Mouse (Mus musculus) hindbrain, embryonic 16.5 days (tissue): ENCODE data around the gene Icam1. TPM values are rescaled to one million over a fixed set of nuclear protein-coding genes. Genes with fewer than 3 reads are reported as not detected.
A peak's percentile ranks its signal among the peaks of the same experiment; 100 is the strongest.

Experiments used
- ATAC-seq: fragments of 200-750 bp; cut with Nextera tagmentation; 2 replicates; pipeline ENCODE4 v1.8.0; 2017; ENCODE audit warnings: moderate TSS enrichment, moderate library complexity
- H3K27ac ChIP-seq: fragments of 300-500 bp; sonication (generic); 2 replicates; pipeline ENCODE4 v1.5.1; 2014; ENCODE audit warnings: low read depth, mild to moderate bottlenecking, control low read depth, low read length, moderate library complexity
- H3K27me3 ChIP-seq: fragments of 300-500 bp; sonication (generic); replicated peaks from 2 replicates; pipeline ENCODE4 v1.6.1; 2014; ENCODE audit warnings: low read length; ENCODE audit not compliant: control insufficient read depth, insufficient read depth
- H3K36me3 ChIP-seq: fragments of 300-500 bp; sonication (generic); 2 replicates; pipeline ENCODE4 v1.6.1; 2014; ENCODE audit warnings: mild to moderate bottlenecking, low read length, moderate library complexity, mixed read lengths; ENCODE audit not compliant: control insufficient read depth, insufficient read depth
- H3K4me1 ChIP-seq: fragments of 300-500 bp; sonication (generic); 2 replicates; pipeline ENCODE4 v1.6.1; 2014; ENCODE audit warnings: low read depth, low read length; ENCODE audit not compliant: control insufficient read depth, insufficient read depth
- H3K4me2 ChIP-seq: fragments of 300-500 bp; sonication (generic); 2 replicates; pipeline ENCODE4 v1.6.1; 2014; ENCODE audit warnings: mild to moderate bottlenecking, low read length, control low read depth, moderate library complexity
- H3K4me3 ChIP-seq: fragments of 300-500 bp; sonication (generic); 2 replicates; pipeline ENCODE4 v1.5.1; 2014; ENCODE audit warnings: mild to moderate bottlenecking, low read length, control low read depth, moderate library complexity
- H3K9ac ChIP-seq: fragments of 300-500 bp; sonication (generic); 2 replicates; pipeline ENCODE4 v1.6.1; 2014; ENCODE audit warnings: low read depth, mild to moderate bottlenecking, control low read depth, low read length, moderate library complexity
- H3K9me3 ChIP-seq: fragments of 300-500 bp; sonication (generic); 2 replicates; pipeline ENCODE4 v1.6.1; 2014; ENCODE audit warnings: mild to moderate bottlenecking, low read length, moderate library complexity; ENCODE audit not compliant: control insufficient read depth
- WGBS: fragments of 180-500 bp; shearing (Covaris S2); extraction: QIAGEN DNeasy Blood & Tissue Kit; methylation state at CpG from one replicate; pipeline ENCODE4 v1.1.7; 2014; 5-methylcytosine and 5-hydroxymethylcytosine counted together
- polyA plus RNA-seq: library from polyadenylated mRNA; unstranded; fragments of >200 nt; fragmentation: Nextera tagmentation; extraction: Ambion mirVana; gene quantifications from 2 replicates; pipeline ENCODE4 v1.2.1, GENCODE M21; 2015

Gene Icam1
- polyA plus RNA-seq, 1 experiment from 2014 or later, result 3.4 TPM

DNA sequence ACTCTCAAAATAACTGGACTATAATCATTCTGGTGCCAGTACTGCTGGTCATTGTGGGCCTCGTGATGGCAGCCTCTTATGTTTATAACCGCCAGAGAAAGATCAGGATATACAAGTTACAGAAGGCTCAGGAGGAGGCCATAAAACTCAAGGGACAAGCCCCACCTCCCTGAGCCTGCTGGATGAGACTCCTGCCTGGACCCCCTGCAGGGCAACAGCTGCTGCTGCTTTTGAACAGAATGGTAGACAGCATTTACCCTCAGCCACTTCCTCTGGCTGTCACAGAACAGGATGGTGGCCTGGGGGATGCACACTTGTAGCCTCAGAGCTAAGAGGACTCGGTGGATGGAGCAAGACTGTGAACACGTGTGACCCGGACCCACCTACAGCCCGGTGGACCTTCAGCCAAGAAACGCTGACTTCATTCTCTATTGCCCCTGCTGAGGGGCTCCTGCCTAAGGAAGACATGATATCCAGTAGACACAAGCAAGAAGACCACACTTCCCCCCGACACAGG is 12.0 kb downstream of the Icam1 start:
- Histone ChIP-seq H3K4me2 (no peak overlapping the region), H3K27me3 (peaks cover 21% of the 10 kb centered on the region), H3K36me3 (no peaks in the 10 kb centered on the region), H3K4me3 (no peak overlapping the region), H3K9me3 (no peaks in the 10 kb centered on the region), H3K27ac (no peak overlapping the region), H3K4me1 (peaks cover 26% of the 10 kb centered on the region), H3K9ac (no peak overlapping the region)
- 54% methylated on average over 8 of the region's 8 CpGs for WGBS
- ATAC-seq, result no peak

DNA sequence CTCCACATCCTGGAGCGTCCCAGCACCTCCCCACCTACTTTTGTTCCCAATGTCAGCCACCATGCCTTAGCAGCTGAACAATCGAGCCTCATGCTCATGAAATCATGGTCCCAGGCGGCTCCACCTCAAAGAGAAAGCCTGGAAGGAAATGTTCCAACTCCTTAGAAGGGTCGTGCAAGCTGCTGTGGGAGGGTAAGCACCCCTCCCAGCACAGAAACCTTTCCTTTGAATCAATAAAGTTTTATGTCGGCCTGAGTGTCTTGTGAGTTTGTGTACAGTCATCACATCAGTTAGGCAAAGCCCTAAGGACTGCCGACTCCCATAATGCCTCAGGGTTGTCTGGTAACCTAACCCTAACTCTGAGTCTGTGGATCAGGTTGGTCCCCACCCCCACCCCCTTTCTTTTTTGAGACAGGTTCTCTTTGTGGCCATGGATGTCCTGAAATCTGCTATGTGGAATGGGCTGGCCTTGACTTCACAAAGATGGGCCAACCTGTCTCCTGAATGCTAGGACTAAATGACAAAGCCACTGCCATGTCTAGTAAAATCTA is 12.8 kb downstream of the Icam1 start:
- H3K4me3 ChIP-seq, result no peak overlapping the region
- H3K27ac ChIP-seq, result no peak overlapping the region
- H3K4me2 ChIP-seq, result no peak overlapping the region
- H3K9ac ChIP-seq, result no peak overlapping the region
- WGBS, result 72% methylated on average over 6 of the region's 6 CpGs
- H3K4me1 ChIP-seq, result peaks cover 34% of the 10 kb centered on the region
- H3K9me3 ChIP-seq, result no peaks in the 10 kb centered on the region
- H3K27me3 ChIP-seq, result peaks cover 26% of the 10 kb centered on the region
- no peak for ATAC-seq
- H3K36me3 ChIP-seq, result no peaks in the 10 kb centered on the region

DNA sequence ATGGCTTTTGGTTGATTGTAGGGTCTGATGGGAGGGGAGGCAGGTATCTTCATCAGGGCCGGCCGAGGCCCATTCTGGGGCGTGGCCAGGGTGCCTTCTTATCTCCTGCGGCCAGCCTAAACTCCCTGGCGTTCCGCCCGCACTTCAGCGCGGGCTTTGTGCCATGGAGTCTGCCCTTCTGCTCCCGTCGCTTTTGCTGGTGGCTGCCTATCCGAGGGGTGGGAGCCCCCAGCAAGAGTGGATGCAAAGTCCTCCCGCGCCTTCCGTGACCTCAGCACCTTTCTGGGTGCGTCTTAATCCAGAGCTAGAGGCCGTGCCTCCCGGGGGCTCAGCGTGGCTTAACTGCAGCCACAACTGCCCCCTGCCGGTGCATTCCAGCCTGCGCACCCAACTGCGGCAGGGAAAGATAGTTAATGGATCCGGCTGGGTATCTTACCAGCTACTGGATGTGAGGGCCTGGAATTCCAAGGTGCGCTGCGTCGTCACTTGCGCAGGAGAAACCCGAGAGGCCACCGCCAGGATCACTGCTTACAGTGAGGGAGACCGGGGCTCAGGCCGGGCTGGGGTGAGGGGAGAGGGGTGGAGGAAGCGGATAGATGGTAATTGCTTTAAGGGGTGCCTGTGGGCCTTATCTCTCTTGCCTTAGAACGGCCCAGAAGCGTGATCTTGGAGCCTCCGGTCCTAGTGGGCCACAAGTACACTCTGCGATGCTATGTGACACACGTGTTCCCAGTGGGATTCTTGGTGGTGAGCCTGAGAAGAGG is 13.7 kb downstream of the Icam1 start, which contains the start of gene Icam4:
Gene Icam4, plus strand, starts transcription at position 83 of the 764 bp plus-strand sequence.
- H3K4me1 ChIP-seq, result peaks cover 35% of the 10 kb centered on the region
- WGBS, result 3% methylated on average over 36 of the region's 37 CpGs
- peaks cover 31% of the 10 kb centered on the region for H3K27me3 ChIP-seq
- H3K4me3 ChIP-seq, result peak within 1 kb of the TSS; percentile 23
- 0 out of 2 replicates have a peak within 1 kb of the TSS, but pooled peaks have one; percentile 33 for H3K9ac ChIP-seq
- no peaks in the 10 kb centered on the region for H3K36me3 ChIP-seq
- H3K27ac ChIP-seq, result no peak within 1 kb of the TSS
- no peaks in the 10 kb centered on the region for H3K9me3 ChIP-seq
- ATAC-seq, result no peak
- H3K4me2 ChIP-seq, result peak within 1 kb of the TSS; percentile 98

DNA sequence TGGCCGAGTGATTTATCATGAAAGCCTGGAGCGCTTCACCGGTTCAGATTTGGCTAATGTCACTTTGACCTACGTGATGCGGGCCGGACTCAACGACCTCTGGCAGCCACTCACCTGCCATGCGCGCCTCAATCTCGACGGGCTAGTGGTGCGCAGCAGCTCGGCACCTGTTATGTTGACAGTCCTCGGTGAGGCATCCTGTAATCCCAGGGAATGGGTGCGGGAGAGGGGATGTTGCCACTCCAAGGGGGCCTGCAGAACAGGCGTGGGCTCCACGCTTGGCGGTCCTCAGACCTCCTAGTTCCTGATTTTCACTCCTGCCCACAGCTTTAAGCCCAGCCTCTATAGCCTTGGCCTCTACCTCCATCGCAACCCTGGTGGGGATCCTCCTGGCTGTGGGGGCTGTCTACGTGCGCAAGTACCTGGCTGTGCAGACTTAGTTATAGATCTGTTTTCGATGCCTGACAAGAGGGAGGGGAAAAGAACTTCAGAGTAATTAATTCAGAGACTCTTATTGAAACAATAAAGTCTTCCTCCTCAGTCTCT is 14.3 kb downstream of the Icam1 start:
- peaks cover 41% of the 10 kb centered on the region for H3K4me1 ChIP-seq
- H3K27me3 ChIP-seq, result peaks cover 38% of the 10 kb centered on the region
- 21% methylated on average over 22 of the region's 22 CpGs for WGBS
- H3K27ac ChIP-seq, result no peak overlapping the region
- H3K9me3 ChIP-seq, result no peaks in the 10 kb centered on the region
- H3K4me3 ChIP-seq, result no peak overlapping the region
- H3K36me3 ChIP-seq, result no peaks in the 10 kb centered on the region
- no peak overlapping the region for H3K9ac ChIP-seq
- peak overlapping the region; percentile 98 for H3K4me2 ChIP-seq
- no peak for ATAC-seq

DNA sequence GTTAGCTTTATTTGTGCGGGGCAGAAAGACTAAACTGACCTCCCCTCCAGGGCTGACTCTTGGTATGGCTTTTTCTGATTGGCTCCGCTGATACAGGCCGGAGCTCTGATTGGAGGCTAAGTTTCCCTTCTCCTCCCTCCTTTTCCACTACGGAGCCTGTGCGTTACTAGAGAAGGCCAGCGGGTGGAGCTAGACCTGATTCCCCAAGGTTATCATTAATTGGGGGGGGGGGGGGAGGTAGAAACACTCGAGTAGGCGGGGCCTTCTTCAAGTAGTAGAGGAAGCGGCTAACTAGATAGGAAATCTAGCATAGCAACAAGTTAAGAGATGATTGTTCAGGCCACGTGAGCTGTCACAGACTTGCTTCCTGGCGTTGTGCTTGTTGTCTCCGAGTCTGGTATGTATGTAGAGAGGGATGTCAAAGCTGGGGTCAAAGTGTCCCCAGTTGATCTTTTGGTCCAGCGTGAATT is 15.0 kb downstream of the Icam1 start:
- no peak overlapping the region for H3K27ac ChIP-seq
- peak overlapping the region; percentile 60 for H3K4me3 ChIP-seq
- peaks cover 45% of the 10 kb centered on the region for H3K4me1 ChIP-seq
- peak; percentile 63 for ATAC-seq
- no peaks in the 10 kb centered on the region for H3K36me3 ChIP-seq
- H3K9me3 ChIP-seq, result no peaks in the 10 kb centered on the region
- H3K9ac ChIP-seq, result no peak overlapping the region
- peaks cover 45% of the 10 kb centered on the region for H3K27me3 ChIP-seq
- H3K4me2 ChIP-seq, result peak overlapping the region; percentile 98
- under 1% methylated on average over 13 of the region's 13 CpGs for WGBS

DNA sequence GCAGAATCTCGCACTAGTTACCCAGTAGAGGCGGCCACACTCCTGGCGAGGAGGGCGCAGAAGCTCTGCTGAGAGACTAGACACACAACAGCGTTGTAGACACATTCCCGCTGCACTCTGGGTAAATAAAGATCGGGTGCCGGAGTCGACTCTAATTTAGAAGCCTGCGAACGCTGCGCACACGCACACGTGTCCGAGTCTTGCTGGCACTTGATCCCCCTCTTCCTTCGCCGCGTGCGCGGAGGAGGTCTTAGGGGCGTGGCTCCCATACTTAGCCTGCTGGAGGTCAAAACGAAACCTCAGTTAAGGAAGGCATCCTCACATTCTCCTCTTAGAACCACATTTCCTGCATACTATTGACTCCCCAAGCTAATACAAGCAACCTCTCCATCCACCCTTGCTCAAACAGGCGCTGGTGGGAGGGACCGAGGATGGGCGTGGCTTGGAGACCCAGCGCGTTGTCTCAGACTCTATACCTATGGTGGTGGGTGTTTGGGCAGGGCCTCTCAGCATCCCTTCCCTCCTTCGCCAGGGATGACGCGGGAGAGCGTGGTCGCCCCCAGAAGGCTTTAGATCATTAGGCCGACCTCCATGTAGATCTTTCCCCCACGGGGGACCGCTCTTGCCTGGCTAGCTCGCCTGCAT is 15.6 kb downstream of the Icam1 start:
- Histone ChIP-seq H3K4me3 (peak overlapping the region; percentile 60), H3K9ac (peak overlapping the region; percentile 74), H3K27ac (peak overlapping the region; percentile 41; the same call in 1 of the 2 replicates), H3K4me2 (peak overlapping the region; percentile 98), H3K4me1 (peaks cover 45% of the 10 kb centered on the region), H3K36me3 (no peaks in the 10 kb centered on the region), H3K27me3 (peaks cover 50% of the 10 kb centered on the region), H3K9me3 (no peaks in the 10 kb centered on the region)
- ATAC-seq, result peak; percentile 73
- 0% methylated on average over 36 of the region's 36 CpGs for WGBS

DNA sequence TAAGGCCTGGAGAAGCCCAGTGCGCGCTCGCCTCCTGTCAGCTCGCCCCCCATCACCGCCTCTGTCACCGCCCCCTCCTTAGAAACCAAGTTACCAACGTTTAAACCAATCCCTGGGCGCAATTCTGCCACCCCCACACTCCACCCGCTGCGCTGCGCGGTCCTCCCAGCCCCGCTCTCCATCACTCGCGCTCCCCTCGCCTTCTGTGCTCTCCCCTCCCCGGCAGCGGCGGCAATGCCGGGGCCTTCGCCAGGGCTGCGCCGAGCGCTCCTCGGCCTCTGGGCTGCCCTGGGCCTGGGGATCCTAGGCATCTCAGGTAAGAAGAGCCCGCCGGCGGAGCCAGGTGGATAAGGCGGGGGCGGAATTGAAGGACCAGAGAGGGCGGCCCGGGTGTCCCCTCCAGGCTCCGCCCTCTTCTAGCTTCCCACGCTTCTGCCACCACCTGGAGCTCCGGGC is 16.1 kb downstream of the Icam1 start, which contains the start of gene Icam5:
Gene Icam5, plus strand, starts transcription at position 178 of the 456 bp plus-strand sequence.
- peak; percentile 35 for ATAC-seq
- H3K4me1 ChIP-seq, result peaks cover 50% of the 10 kb centered on the region
- peak within 1 kb of the TSS; percentile 98 for H3K4me2 ChIP-seq
- H3K9me3 ChIP-seq, result no peaks in the 10 kb centered on the region
- peak within 1 kb of the TSS; percentile 60 for H3K4me3 ChIP-seq
- peak within 1 kb of the TSS; percentile 41; the same call in 1 of the 2 replicates for H3K27ac ChIP-seq
- peak within 1 kb of the TSS; percentile 74 for H3K9ac ChIP-seq
- H3K27me3 ChIP-seq, result peaks cover 56% of the 10 kb centered on the region
- under 1% methylated on average over 35 of the region's 35 CpGs for WGBS
- H3K36me3 ChIP-seq, result no peaks in the 10 kb centered on the region

DNA sequence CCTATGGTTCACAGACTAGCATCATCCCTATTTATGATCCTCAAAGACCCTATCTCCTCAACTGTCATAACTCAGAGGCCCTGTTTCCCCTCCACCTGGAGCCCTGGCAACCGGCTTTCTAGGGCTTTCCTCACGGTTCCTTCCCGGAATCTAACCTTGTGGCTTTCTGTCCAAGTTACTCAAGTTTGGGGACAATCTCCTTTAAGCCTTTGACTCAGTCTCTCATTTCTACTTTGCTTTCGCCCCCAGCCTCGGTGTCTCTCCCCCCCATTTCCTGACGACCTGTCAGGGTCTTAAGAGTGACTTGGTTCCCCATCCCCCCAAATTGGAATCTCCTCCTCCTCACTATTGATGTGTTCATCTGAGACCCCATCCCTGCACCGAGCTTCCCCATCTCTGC is 16.7 kb downstream of the Icam1 start:
- peaks cover 55% of the 10 kb centered on the region for H3K4me1 ChIP-seq
- WGBS, result 2% methylated on average over 7 of the region's 7 CpGs
- ATAC-seq, result no peak

More for the DNA sequence above, 16.7 kb downstream of the Icam1 start:
- Histone ChIP-seq H3K4me2 (peak overlapping the region; percentile 98), H3K9ac (peak overlapping the region; percentile 74), H3K27me3 (peaks cover 59% of the 10 kb centered on the region), H3K27ac (no peak overlapping the region), H3K9me3 (no peaks in the 10 kb centered on the region), H3K36me3 (no peaks in the 10 kb centered on the region), H3K4me3 (peak overlapping the region; percentile 60)
